Mouse (Mus musculus) kidney, postnatal 36 days (tissue): ENCODE data around the gene Trim16.

Source experiments
- DNase-seq, 2 experiments: peaks; one replicate each; pipeline ENCODE4 v3.0.0; 2021 to 2022; ENCODE audit warnings: mixed read lengths in 2 of 2

Trim16 gene

DNA sequence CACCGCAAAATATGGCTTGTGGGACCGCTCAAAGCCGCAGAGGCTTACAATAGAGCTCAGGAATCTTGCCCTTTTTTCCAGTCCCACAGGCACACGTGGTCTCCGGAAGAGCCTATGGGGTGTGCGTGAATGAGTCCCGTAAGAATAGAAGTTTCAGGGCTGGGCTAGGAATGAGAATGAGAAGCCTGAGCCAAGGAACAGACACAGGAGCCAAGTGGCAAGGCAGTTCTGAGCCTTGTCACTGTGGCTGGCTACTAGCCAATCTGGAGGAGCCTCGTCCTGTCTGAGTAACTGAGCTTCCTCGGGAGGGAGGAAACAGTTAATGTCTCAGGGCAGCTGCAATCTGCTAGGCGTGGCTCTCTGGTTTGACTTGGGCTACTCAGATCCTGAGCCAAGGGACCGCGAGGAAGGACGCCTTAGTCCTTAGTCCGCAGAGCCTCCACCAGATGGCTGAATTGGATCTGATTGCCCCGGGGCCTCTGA, at the start of gene Trim16:
Gene Trim16 (plus strand): TSS at position 173 of the 483 bp plus-strand sequence.
- DNase-seq = peak; percentile 82 to 89

DNA sequence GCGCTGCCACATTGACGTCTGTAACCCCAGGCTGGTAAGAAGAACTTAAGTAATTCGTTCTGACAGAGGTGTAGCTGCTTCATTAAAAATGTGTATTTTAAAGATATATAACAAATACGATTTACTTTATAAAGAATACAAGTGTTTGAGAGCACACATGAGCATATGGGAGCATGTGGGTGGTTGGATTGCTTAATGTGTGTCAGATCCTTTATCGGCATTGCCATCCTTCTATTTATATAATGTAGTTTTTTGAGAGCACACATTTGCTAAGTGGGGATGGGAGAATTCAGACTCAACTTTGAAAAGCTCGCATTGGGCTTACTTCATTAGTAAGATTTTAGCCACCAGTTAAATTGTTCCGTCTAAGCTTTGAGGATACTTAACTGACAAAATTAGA, 43.5 kb upstream of the Trim16 start:
- no peak for DNase-seq

DNA sequence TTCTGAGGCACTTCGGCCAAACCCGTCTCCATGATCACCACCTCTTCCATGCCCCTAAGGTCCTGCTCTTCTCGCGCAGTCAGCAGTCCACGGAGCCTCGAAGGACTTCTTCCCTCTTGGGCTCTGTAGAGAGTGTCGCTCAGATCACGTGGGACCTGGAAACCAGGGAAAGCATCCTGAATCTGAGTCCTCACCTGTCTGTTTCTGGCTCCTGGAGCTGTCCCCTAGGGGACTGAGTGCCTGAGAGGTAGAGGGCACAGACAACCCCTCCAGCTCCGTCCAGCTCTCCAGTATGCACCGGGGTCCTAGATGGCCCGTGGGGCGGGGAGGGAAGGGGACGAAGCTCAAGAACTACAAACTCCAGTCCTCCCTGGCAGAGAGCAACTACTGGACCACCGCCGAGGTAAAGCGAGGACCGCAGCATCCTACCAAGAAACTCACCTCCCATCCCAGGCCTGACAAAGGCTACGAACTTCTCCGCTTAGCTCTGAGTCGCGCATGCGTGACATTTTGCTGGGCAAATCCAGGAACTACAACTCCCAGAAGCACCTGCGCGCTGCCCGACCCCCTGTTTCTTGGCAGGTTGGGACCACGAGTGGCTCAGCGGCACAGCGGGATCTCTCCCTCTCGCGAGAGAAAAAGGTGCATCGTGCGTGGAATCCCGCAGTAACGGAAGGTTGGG, 31.0 kb upstream of the Trim16 start, which contains the start of gene Zfp286:
Gene Zfp286 (minus strand): TSS at position 528 of the 682 bp plus-strand sequence.
- peak; percentile 73 to 83 for DNase-seq

DNA sequence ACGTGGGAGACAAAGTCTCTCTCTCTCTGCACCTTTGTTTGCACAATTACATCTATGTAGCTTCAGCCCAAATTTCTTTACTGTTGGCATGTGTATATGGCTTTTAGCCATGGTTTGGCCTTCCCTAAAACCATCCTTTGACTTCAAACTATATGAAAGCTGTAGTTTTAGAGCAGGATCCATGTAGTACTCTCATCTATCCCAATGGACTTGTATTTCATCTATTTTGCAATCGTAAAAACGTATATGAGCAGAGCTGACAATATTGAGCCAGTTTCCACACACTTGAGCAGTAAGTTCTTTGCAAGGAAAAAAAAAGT, 30.5 kb upstream of the Trim16 start:
- no peak for DNase-seq

DNA sequence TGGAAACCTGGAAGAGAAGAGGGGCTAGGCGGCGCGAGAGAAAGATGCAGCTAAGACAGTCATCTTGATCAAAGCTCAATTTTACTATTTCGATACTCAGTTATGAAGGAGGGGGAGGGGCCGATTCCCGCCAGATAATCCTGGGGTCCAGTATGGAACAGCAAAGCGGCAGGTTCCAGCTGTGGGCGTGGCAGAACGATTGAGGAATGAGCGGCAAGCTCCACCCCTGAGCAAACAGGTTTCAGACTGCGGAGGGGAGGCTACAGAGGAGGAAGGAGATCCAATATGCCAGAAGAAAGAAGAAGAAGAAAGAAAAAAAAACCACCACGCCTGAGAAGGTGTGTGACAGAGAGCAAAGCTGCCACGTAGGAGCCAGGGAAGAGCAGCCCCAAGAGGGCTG, 15.9 kb upstream of the Trim16 start:
- DNase-seq = no peak

DNA sequence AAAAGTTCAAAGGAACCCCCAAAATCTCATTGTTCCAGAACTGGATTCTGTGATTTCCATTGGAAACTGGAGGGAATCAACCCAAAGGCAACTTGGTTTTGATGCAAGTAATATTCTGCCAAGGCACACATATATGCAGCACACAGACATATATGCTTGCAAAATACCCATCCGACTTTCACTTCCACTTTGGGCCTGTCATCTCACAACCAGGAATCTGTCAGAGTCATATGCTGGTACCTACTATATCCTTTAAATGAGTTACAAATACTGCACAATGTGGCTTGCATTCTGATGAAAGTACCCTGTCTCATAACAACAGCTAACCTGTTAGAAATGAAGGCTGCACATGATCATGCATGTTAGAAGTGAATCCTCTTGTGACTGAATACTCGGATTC, 12.1 kb upstream of the Trim16 start:
- DNase-seq = no peak

DNA sequence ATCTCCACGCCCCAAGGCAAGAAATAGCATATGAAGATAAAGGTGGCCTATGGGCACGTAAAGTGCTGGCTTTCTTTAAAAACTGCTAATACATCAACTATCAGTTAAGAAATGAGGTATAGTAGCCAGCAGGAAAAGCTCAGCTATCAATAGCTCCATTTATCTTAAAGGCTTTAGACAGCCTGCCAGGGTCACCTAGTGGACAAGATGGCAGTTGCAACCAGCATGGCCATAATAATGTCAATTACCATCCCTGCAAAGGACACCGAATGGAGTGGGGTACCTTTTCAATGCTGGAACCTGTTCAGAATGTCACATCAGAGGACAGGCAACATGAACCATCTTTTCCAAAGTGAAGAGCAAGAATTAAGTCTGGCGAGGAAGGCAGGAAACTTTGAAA, 10.8 kb upstream of the Trim16 start:
- DNase-seq = peak in 1 of 2 experiments; percentile 56

DNA sequence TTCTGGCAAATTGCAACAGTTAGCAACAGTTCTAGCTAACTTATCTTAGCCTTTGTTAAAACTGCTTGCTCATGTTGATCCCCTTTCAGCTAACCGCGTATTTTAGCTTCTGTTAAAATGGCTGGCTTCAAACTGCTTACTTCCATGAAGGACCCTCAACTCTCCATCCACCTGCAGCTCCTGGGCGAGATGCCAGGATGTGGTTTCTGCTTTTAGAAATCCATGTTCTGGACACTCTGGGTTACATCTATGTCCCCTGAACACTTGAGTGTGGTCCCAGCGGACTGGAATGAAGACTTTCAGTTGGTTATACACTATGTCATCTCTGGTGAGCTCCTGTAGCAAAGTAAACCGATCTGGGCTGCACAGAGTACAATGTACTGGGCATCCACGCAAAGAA, 7.8 kb upstream of the Trim16 start:
- peak in 1 of 2 experiments; percentile 51 for DNase-seq

DNA sequence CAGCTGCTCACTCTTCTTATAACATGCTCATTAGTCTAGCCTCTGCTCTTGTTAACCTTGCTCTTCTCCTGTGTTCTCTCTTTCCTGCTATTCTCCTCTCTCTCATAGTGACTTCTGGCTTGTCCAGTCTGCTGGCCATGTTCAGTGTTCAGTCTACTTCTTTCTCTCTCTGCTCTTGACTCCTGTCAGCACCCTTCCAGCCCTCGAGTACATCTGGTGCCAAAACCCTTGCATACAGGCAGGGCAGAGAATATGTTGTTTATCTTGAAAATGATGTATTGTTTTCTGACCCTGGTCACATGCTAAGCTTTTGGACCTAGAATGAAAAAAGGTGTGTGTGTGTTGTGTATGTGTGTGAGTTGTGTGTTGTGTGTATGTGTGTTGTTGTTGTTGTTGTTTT, 6.5 kb upstream of the Trim16 start:
- no peak for DNase-seq

DNA sequence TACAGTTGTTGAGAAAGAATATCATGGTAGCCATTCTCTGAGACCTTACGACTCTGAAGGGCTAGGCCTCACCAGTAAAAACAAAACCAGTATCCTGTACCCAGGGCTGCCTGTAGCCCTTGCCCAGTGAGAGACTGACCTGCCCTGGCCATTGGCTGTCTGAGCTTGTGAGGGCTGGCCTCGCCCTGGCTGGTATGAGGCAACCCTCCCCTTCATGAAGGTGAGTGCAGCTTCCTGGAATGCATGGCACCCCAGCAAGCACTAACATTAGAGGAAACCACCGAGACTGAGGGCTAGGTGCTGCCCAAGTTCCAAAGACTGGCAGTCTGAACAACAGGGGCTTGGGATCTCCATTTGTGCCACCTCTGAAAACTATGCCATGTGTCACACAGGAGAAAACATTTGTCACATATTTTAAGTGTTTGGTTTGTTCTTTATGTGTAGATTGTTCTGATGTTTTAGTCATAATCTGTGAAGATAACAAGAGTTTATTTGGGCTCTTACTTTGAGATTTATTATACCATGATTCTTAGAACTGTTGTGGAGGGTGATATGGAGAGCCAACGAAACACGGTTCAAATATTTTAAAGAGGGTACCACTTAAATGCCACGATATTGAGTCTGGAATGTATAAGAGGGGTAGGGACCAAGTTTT, 5.9 kb upstream of the Trim16 start:
- DNase-seq = peak; percentile 30 to 37

DNA sequence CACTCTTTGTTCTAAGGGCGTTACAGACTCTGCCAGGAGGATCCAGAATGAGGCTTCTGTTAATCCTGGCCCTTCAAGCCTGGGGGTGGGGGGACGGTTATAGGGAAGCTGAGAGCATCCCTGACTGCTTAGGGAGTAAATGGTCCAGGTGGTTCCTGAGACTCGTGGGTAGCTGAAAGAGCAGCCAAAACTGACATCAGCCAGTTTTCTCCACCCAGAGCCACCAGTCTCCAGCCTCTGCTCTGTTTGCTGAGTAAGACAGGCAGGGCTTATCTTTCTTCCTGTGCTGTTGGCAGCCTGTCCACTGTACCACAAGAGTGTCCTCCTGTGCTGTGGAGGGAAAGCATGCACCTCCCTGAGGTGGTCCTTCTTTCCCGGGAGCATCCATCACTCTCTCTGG, 5.4 kb upstream of the Trim16 start:
- no peak for DNase-seq

DNA sequence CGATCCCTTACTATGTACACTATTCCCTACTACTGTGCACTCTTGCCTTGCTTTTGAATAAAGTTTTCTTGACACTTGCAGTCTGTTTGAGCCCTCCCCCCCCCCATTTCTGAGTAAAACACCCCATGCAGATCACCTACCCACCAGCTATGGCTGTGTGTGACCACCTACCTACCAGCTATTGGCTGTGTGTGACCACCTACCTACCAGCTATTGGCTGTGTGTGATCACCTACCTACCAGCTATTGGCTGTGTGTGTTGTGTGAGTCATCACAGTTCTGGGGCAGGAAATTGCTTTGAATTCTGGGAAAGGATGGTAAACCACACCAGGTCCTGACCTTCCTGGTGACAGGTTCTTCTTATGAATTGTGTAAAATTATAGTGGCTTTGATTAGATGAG, 4.6 kb upstream of the Trim16 start:
- DNase-seq = no peak

DNA sequence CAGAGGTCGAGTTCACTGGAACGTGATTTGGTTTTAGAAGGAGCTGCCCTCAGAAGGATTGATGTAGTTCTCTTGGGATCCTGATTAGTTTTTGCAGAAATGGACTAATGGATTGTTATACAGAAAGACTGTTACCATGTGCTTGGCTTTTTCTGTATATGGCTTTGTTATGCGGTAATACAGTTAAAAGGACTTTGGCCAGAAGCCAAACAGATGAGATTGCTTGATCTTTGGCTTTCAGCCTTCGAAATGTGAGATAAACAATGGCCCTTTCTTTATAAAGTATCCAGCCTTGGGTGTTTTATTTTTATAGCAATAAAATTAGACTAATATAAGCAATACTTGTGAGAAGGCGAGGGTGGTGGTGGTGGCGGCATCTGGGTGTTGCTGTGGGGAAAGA, 3.4 kb upstream of the Trim16 start:
- no peak for DNase-seq

DNA sequence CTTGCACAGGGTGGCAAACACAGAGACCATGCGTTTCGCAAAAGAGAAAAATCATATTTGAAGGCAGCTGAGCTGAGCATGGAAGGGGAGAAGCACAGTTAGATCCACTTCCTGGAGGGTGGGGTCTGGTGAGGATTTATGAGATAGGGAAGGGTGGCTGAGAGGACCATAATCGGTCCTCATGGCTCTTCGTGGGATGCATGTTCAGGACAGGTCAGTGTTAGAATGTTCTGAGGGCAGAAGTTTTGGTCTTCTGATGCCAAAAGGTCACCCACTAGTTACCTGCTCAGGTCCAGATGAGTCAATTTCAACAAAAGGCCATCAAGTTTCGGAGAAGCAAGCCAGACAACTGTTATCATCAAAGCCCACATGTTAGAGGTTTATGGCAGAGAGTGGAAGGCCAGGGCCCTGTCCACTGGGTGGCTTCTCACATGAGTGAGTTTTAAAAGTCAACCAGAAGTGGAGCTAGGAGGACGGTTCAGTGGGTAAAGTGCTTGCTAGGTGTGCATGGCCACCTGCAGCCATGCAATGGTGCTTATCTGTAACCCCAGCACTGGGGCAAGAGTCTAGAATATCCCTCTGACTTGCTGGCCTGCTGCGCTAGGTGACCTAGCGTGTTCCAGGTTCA, 858 bp upstream of the Trim16 start:
- no peak for DNase-seq

DNA sequence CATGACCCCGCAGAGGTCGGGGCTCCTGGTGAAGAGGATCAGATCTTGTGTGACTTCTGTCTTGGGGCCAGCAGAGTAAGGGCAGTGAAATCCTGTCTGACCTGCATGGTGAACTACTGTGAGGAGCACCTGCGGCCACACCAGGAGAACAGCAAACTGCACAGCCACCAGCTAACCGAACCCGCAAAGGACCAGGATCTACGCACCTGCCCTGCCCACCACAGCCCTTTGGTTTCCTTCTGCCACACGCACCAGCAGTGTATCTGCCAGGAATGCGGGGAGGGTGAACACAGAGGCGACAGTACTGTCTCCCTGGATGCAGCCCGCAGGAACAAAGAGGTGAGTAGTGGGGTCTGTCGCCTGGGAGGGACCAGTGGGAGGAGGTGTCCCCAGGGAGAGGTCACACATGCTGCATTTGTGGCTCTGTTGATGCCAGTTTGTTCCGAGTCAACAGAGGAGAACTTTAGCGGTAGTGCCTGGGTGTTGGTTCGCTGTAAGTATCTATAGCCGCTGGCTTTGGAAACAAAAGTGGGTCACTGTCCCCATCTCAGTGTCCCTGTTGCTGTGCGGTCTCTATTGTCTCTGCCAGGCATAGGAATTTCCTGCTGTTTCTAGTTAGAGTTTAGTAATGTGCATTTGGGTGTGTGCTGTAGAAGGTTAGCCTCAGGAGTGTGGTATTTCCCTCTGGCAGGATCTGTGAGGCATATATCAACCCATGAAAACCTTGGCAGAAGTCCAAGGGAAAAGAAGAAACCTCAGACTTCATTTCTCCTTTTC, 818 bp downstream of the Trim16 start:
- DNase-seq = peak; percentile 31 to 46

DNA sequence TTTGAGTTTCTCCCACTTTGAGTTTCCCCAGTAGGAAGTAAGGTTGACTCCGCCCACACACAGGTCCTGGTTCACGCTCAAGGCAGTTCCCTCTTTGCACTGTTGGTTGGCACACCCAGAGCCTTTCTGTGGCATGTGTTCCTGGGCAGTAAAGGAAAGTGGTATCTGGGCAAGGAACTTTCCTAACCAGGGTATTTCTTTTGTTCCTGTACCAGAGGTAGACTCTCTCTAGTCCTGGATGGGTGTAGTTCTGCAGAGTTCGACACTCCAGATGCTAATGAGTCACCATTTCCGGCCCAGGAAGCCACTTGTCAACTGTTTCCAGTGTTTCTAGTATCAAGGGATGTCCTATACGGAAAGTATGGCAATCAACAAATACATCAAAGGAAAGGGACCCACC, 1.9 kb downstream of the Trim16 start:
- peak; percentile 47 to 70 for DNase-seq

DNA sequence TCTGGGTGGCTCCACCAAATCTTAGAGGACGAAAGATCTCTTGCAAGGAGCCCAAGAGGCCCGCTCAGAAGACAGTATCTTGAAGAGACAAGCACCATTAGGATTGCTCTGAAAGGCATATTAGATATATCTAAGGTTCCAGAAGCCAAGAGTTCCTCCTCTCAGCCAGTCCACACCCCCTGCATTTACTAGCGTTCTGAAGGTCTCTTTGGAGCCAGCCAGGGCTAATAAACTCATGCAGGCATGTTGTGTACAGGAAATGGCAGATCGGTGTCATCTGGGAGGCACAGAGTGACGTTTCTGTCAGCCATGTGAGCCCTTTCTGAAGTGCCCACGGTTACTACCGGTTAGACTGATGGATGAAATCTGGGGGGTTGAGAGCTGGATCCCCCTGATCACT, 4.2 kb downstream of the Trim16 start:
- DNase-seq = no peak

DNA sequence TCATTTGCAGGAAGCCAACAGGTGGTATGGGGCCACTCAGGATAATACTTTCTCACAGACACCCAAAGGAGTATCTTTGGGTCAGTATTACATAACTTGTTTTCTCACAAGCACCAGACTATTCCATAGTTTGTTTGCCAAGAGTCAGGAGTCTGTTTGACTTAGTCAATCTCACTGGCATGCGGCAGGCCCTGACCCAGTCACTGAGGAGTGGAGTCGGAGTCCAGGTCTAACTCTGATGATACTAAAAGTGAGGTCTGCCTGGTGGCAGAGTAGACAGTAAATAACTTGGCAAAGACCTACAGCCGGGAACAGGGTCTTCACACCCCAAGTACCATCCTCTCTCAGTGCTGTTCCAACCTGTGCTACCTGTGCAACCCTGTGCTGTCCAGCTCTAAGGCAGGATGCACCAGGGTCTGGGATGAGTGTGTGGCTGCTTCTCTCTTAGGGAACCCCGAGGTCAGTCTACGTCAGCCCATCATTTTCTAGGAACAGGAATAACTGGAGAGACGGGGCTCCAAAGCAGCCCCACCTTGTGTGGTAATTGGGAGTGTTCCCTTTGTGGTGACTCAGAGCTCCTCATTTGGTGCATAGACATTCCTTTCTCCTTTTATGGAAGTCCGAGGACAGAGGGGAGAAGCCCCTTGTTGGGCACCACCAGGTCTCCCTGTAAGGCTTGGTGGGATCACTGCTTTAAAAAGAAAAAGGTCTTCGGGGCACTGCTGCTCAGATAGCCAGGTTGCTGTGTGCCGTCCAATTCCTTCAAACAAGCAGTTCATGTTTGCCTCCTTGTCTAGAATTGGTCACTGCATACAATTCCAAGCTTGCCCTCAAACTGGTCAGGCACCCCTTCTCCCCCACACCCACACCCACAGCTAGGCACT, 5.4 kb downstream of the Trim16 start:
- DNase-seq = peak in 1 of 2 experiments; percentile 13

DNA sequence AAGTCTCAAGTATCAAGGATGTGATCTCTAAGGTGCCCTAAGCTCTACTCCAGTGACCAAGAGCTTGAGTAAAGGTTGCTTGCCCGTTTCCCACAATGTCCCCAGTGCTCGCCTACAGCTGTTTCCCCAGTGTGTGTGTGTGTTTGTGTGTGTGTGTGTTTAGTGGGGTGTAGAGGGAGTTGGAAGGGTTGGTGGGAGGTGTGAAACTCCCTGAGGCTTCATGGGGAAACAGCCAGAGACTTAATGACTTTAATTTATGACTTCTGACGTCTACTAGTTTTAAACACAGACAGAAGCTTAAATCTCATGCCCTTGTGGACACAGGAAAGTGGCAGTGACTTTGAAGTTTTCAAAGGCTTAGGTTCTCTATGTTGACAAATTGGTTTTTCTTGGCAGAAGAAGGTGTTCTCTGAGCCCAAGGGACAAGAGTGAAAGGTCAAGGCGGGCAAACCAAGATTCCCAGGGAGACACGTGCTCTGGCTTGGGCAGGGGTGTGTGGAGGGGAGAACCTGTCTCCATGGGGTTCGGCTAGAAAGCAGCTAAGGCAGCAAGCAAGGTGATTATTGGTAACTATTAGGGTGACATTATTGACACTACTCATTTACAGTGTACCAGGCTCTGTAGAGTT, 6.2 kb downstream of the Trim16 start:
- peak; percentile 73 to 82 for DNase-seq

DNA sequence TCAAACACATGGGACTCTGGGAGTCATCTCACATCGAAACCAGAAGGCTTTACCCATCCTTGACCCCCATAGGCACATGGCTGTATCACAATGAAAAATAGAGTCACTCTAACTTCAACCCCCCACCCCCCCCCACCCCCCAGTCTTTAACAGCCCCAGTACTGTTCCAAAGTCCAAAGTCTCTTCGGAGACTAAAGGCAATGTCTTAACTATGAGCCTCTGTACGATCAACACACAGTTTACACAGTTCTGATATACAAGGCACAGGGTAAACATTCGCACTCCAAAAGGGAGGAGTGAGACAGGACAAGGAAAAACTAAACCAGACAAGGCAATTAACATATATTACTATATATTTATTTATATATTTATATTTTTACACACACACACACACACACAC, 7.1 kb downstream of the Trim16 start:
- DNase-seq = no peak

DNA sequence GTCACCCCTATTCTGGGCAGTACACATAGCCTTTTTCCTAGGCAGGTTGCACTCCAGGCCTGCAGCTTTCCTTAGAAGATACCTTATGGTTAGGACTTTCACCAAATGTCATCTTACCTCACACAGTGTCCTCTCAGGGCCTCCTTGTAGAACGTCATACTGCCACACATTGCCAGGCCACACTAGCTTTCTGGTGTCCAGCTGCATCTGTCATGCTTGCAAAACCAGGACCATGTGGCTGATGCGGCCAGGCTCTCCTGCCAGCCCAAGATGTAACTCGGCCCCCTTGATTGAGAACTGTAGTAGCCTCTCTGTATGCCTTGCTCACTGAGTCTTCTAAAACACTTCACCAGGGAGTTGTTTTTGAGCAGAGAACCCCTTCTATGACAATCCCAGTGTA, 7.9 kb downstream of the Trim16 start:
- DNase-seq = no peak

DNA sequence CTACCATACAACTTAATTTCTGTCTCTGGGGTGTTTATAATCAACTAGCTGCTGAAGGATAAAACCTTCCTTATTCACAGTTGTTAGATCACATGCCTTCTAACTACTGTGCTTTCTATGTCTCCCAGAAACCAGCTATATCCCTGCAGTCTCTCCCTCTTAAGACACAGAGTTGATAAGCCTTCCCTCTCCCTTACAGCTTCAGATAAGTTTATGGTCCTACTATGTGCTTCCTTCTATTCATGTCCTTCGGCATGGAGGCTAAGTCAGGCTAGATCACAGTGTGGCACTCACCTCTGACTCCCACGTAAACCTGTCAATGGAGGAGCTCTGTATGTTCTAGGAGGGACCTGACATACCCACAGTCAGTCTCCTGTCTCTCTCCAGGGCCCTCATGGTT, 10.4 kb downstream of the Trim16 start:
- no peak for DNase-seq
